Mouse (Mus musculus) liver, embryonic 14.5 days (tissue): ENCODE data around the gene Galntl6.

Source experiments
- CTCF ChIP-seq: IDR thresholded peaks from 2 replicates; pipeline ENCODE4 v1.5.1; 2016; ENCODE audit warnings: antibody characterized with exemption, low read depth, control low read depth
- EP300 ChIP-seq: IDR thresholded peaks from 2 replicates; pipeline ENCODE4 v1.6.1; 2016; ENCODE audit warnings: antibody characterized with exemption, low read depth

DNA sequence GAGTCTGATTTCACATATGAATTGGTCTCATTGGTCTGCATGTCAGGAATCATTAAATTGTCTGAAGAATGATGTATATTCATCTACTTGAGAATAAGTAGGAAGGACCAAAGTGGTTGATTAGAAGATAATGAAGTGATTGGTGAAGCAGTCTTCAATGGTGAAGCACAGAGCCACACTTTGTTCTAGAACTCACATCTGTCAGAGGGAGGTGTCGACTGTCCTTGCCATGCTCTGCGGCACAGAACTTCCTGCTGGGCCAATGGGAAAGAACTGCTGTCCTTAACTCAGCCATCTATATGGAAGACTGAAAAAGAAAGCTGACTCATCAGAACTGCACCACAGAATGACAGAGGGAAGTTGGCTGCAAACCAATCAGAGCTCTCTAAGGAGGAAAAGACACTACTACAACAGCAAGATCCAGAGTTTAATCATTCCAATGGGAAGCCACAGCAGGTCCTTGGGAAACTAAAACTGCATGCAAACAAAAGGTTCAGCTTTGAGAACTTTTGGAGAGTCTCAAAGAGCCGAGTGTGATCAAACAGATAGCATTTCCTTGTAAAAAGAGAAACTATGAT, 992.0 kb downstream of the Galntl6 start:
- no peak for TF ChIP-seq EP300
- no peak for TF ChIP-seq CTCF
